Mouse (Mus musculus): Measurements from ENCODE around the gene Retreg1. TPM values are rescaled to one million over a fixed set of nuclear protein-coding genes. Genes with fewer than 3 reads are reported as not detected.
A peak's percentile ranks its signal among the peaks of the same experiment; 100 is the strongest.

Gene Retreg1
- polyA plus RNA-seq, 1 experiment from 2014 or later: 4.7 TPM

DNA sequence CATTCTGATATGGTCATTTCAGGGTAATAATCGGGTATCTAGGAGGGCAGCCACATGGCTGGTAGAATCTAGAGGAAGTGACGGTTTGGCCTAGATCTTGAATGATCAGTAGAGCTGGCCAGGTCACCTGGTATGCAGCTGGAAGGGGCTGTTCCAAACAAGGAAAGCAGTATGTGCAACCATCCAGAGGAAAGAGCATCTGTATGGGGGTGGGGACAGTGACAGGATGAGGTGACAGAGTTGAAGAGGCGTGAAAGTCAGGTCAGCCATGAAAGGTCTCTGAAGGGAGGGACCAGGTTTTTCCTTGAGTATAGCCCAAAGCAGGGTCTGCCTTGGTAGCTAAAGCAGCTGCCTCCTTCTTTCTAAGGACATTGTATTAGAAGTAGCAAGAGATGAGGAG, 22.6 kb downstream of the Retreg1 start:
- Histone ChIP-seq H3K9me3 (no peaks in the 10 kb centered on the region), H3K36me3 (no peaks in the 10 kb centered on the region), H3K4me3 (no peak overlapping the region), H3K4me2 (no peak overlapping the region), H3K9ac (no peak overlapping the region), H3K27ac (no peak overlapping the region), H3K27me3 (no peaks in the 10 kb centered on the region), H3K4me1 (no peaks in the 10 kb centered on the region)
- ATAC-seq (ENCODE audit: insufficient number of reproducible peaks, insufficient read depth, low FRiP score, low TSS enrichment, low read depth): no peak
- 90% methylated on average over 3 of the region's 3 CpGs for WGBS

- Histone ChIP-seq H3K4me2 (no peak overlapping the region), H3K27me3 (no peaks in the 10 kb centered on the region), H3K9me3 (no peaks in the 10 kb centered on the region), H3K4me3 (no peak overlapping the region), H3K27ac (no peak overlapping the region), H3K4me1 (no peaks in the 10 kb centered on the region), H3K36me3 (no peaks in the 10 kb centered on the region), H3K9ac (no peak overlapping the region)
- WGBS: 84% methylated on average over 6 of the region's 6 CpGs
- ATAC-seq (ENCODE audit: insufficient number of reproducible peaks, insufficient read depth, low FRiP score, low TSS enrichment, low read depth): no peak
Observed at GRCm38 (mm10) chr15:25866106-25866505, 23.1 kb downstream of the Retreg1 start.

DNA sequence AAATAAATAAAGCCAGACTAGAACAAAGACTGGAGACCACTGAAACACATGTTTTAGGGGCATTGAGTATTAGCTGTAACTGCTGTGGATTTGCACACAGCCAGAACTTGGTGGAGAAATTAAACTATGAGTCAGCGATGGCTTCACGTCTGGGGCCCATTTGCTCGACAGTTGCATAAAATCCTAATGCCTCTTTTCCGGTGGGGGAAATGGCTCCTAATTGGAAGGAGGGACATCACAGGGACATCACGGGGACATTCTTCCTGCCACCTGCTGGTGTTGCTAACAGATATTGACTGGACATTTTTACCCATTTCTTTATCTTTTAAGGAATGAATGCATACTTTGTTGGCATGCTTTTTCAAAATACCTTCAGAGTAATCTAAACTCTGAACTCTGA, 26.1 kb downstream of the Retreg1 start:
- ATAC-seq (ENCODE audit: insufficient number of reproducible peaks, insufficient read depth, low FRiP score, low TSS enrichment, low read depth): no peak
- no peak overlapping the region for H3K4me3 ChIP-seq
- no peak overlapping the region for H3K27ac ChIP-seq
- 37% methylated on average over 5 of the region's 5 CpGs for WGBS
- H3K9ac ChIP-seq: no peak overlapping the region
- no peaks in the 10 kb centered on the region for H3K9me3 ChIP-seq
- H3K36me3 ChIP-seq: no peaks in the 10 kb centered on the region
- H3K4me1 ChIP-seq: peaks cover 22% of the 10 kb centered on the region
- H3K4me2 ChIP-seq: no peak overlapping the region
- no peaks in the 10 kb centered on the region for H3K27me3 ChIP-seq

GRCm38 (mm10) chr15:25871470-25871869, 28.5 kb downstream of the Retreg1 start:
- no peak for ATAC-seq (ENCODE audit: insufficient number of reproducible peaks, insufficient read depth, low FRiP score, low TSS enrichment, low read depth)
- Histone ChIP-seq H3K27ac (no peak overlapping the region), H3K4me1 (peaks cover 23% of the 10 kb centered on the region), H3K36me3 (no peaks in the 10 kb centered on the region), H3K4me2 (no peak overlapping the region), H3K9ac (no peak overlapping the region), H3K27me3 (no peaks in the 10 kb centered on the region), H3K9me3 (no peaks in the 10 kb centered on the region), H3K4me3 (no peak overlapping the region)
- WGBS: 90% methylated on average over 7 of the region's 7 CpGs

- ATAC-seq (ENCODE audit: insufficient number of reproducible peaks, insufficient read depth, low FRiP score, low TSS enrichment, low read depth): peak; percentile 63; the same call in 1 of the 2 replicates
- no peaks in the 10 kb centered on the region for H3K36me3 ChIP-seq
- H3K4me1 ChIP-seq: peaks cover 29% of the 10 kb centered on the region
- H3K27me3 ChIP-seq: no peaks in the 10 kb centered on the region
- H3K9me3 ChIP-seq: no peaks in the 10 kb centered on the region
- H3K27ac ChIP-seq: no peak overlapping the region
- no peak overlapping the region for H3K9ac ChIP-seq
- H3K4me3 ChIP-seq: no peak overlapping the region
- H3K4me2 ChIP-seq: peak overlapping the region; percentile 21; the same call in 1 of the 2 replicates
- 26% methylated on average over 9 of the region's 9 CpGs for WGBS
Observed at GRCm38 (mm10) chr15:25872118-25872517, 29.1 kb downstream of the Retreg1 start.

DNA sequence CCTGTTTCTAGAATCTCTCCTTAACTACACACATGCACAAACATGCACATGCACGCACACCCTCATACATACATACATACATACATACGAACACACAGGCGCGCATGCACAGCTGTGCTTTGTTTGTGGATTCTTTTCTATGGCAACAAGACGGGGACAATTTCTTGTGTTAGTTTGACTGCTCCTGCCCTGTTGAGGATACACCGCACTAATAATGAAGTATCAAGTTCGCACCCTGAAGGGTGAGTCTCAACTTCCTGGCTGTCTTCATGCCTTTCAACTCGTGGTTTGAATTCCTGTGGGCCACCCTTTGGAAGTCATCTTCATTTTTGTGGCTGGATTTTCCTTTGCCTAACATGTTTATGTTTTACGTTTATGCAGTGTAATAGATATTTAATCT, 29.7 kb downstream of the Retreg1 start:
- Histone ChIP-seq H3K9ac (no peak overlapping the region), H3K9me3 (no peaks in the 10 kb centered on the region), H3K27me3 (no peaks in the 10 kb centered on the region), H3K36me3 (no peaks in the 10 kb centered on the region), H3K4me2 (peak overlapping the region; percentile 21; the same call in 1 of the 2 replicates), H3K27ac (no peak overlapping the region), H3K4me3 (no peak overlapping the region), H3K4me1 (peaks cover 33% of the 10 kb centered on the region)
- ATAC-seq (ENCODE audit: insufficient number of reproducible peaks, insufficient read depth, low FRiP score, low TSS enrichment, low read depth): 0 out of 2 replicates have a peak, but pooled peaks have one; percentile 54
- WGBS: 55% methylated on average over 9 of the region's 9 CpGs

GRCm38 (mm10) chr15:25873536-25873935, 30.6 kb downstream of the Retreg1 start:
- no peak for ATAC-seq (ENCODE audit: insufficient number of reproducible peaks, insufficient read depth, low FRiP score, low TSS enrichment, low read depth)
- H3K27ac ChIP-seq: 0 out of 2 replicates have a peak overlapping the region, but pooled peaks have one; percentile 28

GRCm38 (mm10) chr15:25876601-25877161, 33.7 kb downstream of the Retreg1 start:
- no peak overlapping the region for H3K4me3 ChIP-seq
- no peaks in the 10 kb centered on the region for H3K9me3 ChIP-seq
- ATAC-seq (ENCODE audit: insufficient number of reproducible peaks, insufficient read depth, low FRiP score, low TSS enrichment, low read depth): no peak
- H3K4me1 ChIP-seq: peaks cover 32% of the 10 kb centered on the region
- H3K4me2 ChIP-seq: no peak overlapping the region
- H3K36me3 ChIP-seq: no peaks in the 10 kb centered on the region
- H3K9ac ChIP-seq: no peak overlapping the region
- H3K27ac ChIP-seq: no peak overlapping the region
- WGBS: 45% methylated on average over 15 of the region's 15 CpGs
- no peaks in the 10 kb centered on the region for H3K27me3 ChIP-seq

More at GRCm38 (mm10) chr15:25873536-25873935, 30.6 kb downstream of the Retreg1 start:
- Histone ChIP-seq H3K27me3 (no peaks in the 10 kb centered on the region), H3K36me3 (no peaks in the 10 kb centered on the region), H3K4me2 (no peak overlapping the region), H3K4me1 (peaks cover 34% of the 10 kb centered on the region), H3K4me3 (no peak overlapping the region), H3K9me3 (no peaks in the 10 kb centered on the region), H3K9ac (no peak overlapping the region)
- WGBS: 52% methylated on average over 1 of the region's 1 CpGs

DNA sequence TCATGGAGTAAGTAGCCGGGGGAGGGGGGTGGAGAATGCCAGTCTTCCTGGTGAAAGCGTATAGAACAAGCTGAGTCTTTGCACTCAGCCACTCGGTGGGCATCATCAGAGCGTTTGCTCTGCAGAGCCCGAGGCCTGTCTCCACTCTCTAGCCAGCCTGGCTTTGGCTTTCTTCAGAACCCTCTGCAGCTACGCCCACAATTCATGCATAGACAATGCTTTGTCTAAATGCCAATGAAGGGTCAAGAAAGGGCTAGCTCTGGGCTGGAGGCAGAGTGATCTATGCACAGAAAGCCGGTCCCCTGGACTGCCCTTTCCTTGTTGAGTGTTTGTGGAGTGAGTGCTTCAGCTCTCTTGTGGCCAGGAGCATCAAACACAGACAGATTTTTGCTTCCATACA, 34.8 kb downstream of the Retreg1 start:
- Histone ChIP-seq H3K36me3 (no peaks in the 10 kb centered on the region), H3K4me2 (no peak overlapping the region)

DNA sequence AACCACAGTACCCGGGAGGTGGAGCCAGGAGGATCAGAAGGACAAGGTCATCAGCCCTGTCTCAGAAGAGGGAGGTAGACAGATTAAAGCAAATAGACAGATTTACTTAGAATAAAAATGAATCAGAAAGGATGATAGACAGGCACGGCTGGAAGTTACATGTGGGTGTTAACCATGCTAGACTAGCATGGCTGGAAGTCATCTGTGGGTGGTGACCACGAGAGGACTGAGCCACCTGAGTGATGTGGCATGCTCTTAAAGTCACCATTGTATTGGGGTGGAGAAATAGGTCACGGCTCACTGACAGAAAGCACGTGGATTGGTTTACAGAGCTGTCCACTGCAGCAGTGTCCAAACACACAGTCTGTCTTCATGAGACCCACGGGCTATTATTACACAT, 36.2 kb downstream of the Retreg1 start:
- 82% methylated on average over 6 of the region's 6 CpGs for WGBS
- Histone ChIP-seq H3K9me3 (no peaks in the 10 kb centered on the region), H3K4me2 (no peak overlapping the region), H3K36me3 (no peaks in the 10 kb centered on the region), H3K27me3 (no peaks in the 10 kb centered on the region), H3K4me1 (peaks cover 13% of the 10 kb centered on the region), H3K4me3 (no peak overlapping the region), H3K27ac (no peak overlapping the region), H3K9ac (no peak overlapping the region)
- ATAC-seq (ENCODE audit: insufficient number of reproducible peaks, insufficient read depth, low FRiP score, low TSS enrichment, low read depth): no peak

More for the DNA sequence above, 34.8 kb downstream of the Retreg1 start:
- Histone ChIP-seq H3K4me3 (no peak overlapping the region), H3K9ac (no peak overlapping the region), H3K27ac (no peak overlapping the region), H3K27me3 (no peaks in the 10 kb centered on the region), H3K4me1 (peaks cover 21% of the 10 kb centered on the region), H3K9me3 (no peaks in the 10 kb centered on the region)
- WGBS: 40% methylated on average over 7 of the region's 7 CpGs
- ATAC-seq (ENCODE audit: insufficient number of reproducible peaks, insufficient read depth, low FRiP score, low TSS enrichment, low read depth): no peak

- H3K27ac ChIP-seq: no peak overlapping the region
- H3K9ac ChIP-seq: no peak overlapping the region
- no peak overlapping the region for H3K4me3 ChIP-seq
- ATAC-seq (ENCODE audit: insufficient number of reproducible peaks, insufficient read depth, low FRiP score, low TSS enrichment, low read depth): no peak
- no peaks in the 10 kb centered on the region for H3K9me3 ChIP-seq
- no peaks in the 10 kb centered on the region for H3K36me3 ChIP-seq
- H3K4me1 ChIP-seq: peaks cover 13% of the 10 kb centered on the region
- H3K4me2 ChIP-seq: no peak overlapping the region
- WGBS: 80% methylated on average over 5 of the region's 5 CpGs
- no peaks in the 10 kb centered on the region for H3K27me3 ChIP-seq
Observed at GRCm38 (mm10) chr15:25880192-25880591, 37.2 kb downstream of the Retreg1 start.

- no peak overlapping the region for H3K4me2 ChIP-seq
- H3K9ac ChIP-seq: no peak overlapping the region
- no peaks in the 10 kb centered on the region for H3K9me3 ChIP-seq
- no peak for ATAC-seq (ENCODE audit: insufficient number of reproducible peaks, insufficient read depth, low FRiP score, low TSS enrichment, low read depth)
- 72% methylated on average over 4 of the region's 4 CpGs for WGBS
- H3K4me3 ChIP-seq: no peak overlapping the region
- no peaks in the 10 kb centered on the region for H3K27me3 ChIP-seq
- H3K4me1 ChIP-seq: peaks cover 7% of the 10 kb centered on the region
- no peak overlapping the region for H3K27ac ChIP-seq
- no peaks in the 10 kb centered on the region for H3K36me3 ChIP-seq
Observed at GRCm38 (mm10) chr15:25882002-25882401, 39.0 kb downstream of the Retreg1 start.

Data from embryonic facial prominence, embryonic 13.5 days (tissue).